Mouse (Mus musculus): ENCODE data around the gene Jam2. TPM values are rescaled to one million over a fixed set of nuclear protein-coding genes. Genes with fewer than 3 reads are reported as not detected.

Jam2 gene
- 7.1 and 8.3 TPM in 2 replicates for polyA plus RNA-seq (2015; fragmentation: Nextera tagmentation; extraction: Ambion mirVana)

GRCm38 (mm10) chr16:84774003-84774703 is at the start of gene Jam2:
Gene Jam2, plus strand, starts transcription at chr16:84774123.
- WGBS: under 1% methylated on average over 40 of the region's 43 CpGs

GRCm38 (mm10) chr16:84734806-84735165 is 39.1 kb upstream of the Jam2 start:
- WGBS: 0% methylated on average over 15 of the region's 15 CpGs

More at GRCm38 (mm10) chr16:84774003-84774703, at the start of gene Jam2:
- no peak for TF ChIP-seq CTCF (IDR thresholded peaks at IDR 0.05; ENCODE audit: low read depth)
- no peaks in the 10 kb centered on the region for H3K27me3 ChIP-seq (ENCODE audit: insufficient read depth, low read length)
- DNase-seq (ENCODE audit: low spot score): peak; percentile 61
- no peak within 1 kb of the TSS for H3K27ac ChIP-seq
- H3K9me3 ChIP-seq (replicated peaks; ENCODE audit: low read length): no peaks in the 10 kb centered on the region
- peak within 1 kb of the TSS; percentile 59 for H3K9ac ChIP-seq (ENCODE audit: low read depth, low read length)
- peak; percentile 80 for ATAC-seq (replicated peaks; ENCODE audit: low FRiP score, low read depth)
- peak within 1 kb of the TSS; percentile 99 for H3K4me2 ChIP-seq (ENCODE audit: low read length)
- peak within 1 kb of the TSS; percentile 57 for H3K4me3 ChIP-seq (replicated peaks; ENCODE audit: low read depth, low read length)
- H3K36me3 ChIP-seq (ENCODE audit: insufficient read depth, low read length): no peaks in the 10 kb centered on the region
- peaks cover 10% of the 10 kb centered on the region; the same call in 1 of the 2 replicates for H3K4me1 ChIP-seq (replicated peaks; ENCODE audit: insufficient read depth, low read length)

GRCm38 (mm10) chr16:84735166-84736105 is 38.5 kb upstream of the Jam2 start, which contains the start of gene Mrpl39:
Gene Mrpl39, minus strand, starts transcription at chr16:84735742.
- Histone ChIP-seq H3K27ac (peak within 1 kb of the TSS; percentile 48; the same call in 1 of the 2 replicates), H3K9ac (ENCODE audit: low read depth, low read length) (peak within 1 kb of the TSS; percentile 86), H3K4me1 (replicated peaks; ENCODE audit: insufficient read depth, low read length) (peaks cover 5% of the 10 kb centered on the region), H3K9me3 (replicated peaks; ENCODE audit: low read length) (no peaks in the 10 kb centered on the region), H3K27me3 (ENCODE audit: insufficient read depth, low read length) (no peaks in the 10 kb centered on the region), H3K4me2 (ENCODE audit: low read length) (peak within 1 kb of the TSS; percentile 80), H3K4me3 (replicated peaks; ENCODE audit: low read depth, low read length) (peak within 1 kb of the TSS; percentile 81), H3K36me3 (ENCODE audit: insufficient read depth, low read length) (peaks cover 8% of the 10 kb centered on the region; the same call in 1 of the 2 replicates)
- peak; percentile 90 for TF ChIP-seq CTCF (IDR thresholded peaks at IDR 0.05; ENCODE audit: low read depth)
- ATAC-seq (replicated peaks; ENCODE audit: low FRiP score, low read depth) (peak; percentile 100), DNase-seq (ENCODE audit: low spot score) (peak; percentile 95)
- under 1% methylated on average over 66 of the region's 66 CpGs for WGBS

More at GRCm38 (mm10) chr16:84734806-84735165, 39.1 kb upstream of the Jam2 start:
- H3K27ac ChIP-seq: 0 out of 2 replicates have a peak overlapping the region, but pooled peaks have one; percentile 31
- no peak for DNase-seq (ENCODE audit: low spot score)
- H3K9me3 ChIP-seq (replicated peaks; ENCODE audit: low read length): no peaks in the 10 kb centered on the region
- peak overlapping the region; percentile 81 for H3K4me3 ChIP-seq (replicated peaks; ENCODE audit: low read depth, low read length)
- no peak for TF ChIP-seq CTCF (IDR thresholded peaks at IDR 0.05; ENCODE audit: low read depth)
- H3K36me3 ChIP-seq (ENCODE audit: insufficient read depth, low read length): peaks cover 12% of the 10 kb centered on the region; the same call in 1 of the 2 replicates
- peak; percentile 15; the same call in 1 of the 2 replicates for ATAC-seq (replicated peaks; ENCODE audit: low FRiP score, low read depth)
- H3K4me2 ChIP-seq (ENCODE audit: low read length): peak overlapping the region; percentile 80
- no peaks in the 10 kb centered on the region for H3K27me3 ChIP-seq (ENCODE audit: insufficient read depth, low read length)
- peak overlapping the region; percentile 86 for H3K9ac ChIP-seq (ENCODE audit: low read depth, low read length)
- peaks cover 5% of the 10 kb centered on the region for H3K4me1 ChIP-seq (replicated peaks; ENCODE audit: insufficient read depth, low read length)

- ATAC-seq (replicated peaks; ENCODE audit: low FRiP score, low read depth) (no peak), DNase-seq (ENCODE audit: low spot score) (no peak)
- Histone ChIP-seq H3K9me3 (replicated peaks; ENCODE audit: low read length) (no peaks in the 10 kb centered on the region), H3K27me3 (ENCODE audit: insufficient read depth, low read length) (no peaks in the 10 kb centered on the region), H3K36me3 (ENCODE audit: insufficient read depth, low read length) (no peaks in the 10 kb centered on the region), H3K4me2 (ENCODE audit: low read length) (no peak overlapping the region), H3K27ac (no peak overlapping the region), H3K4me1 (replicated peaks; ENCODE audit: insufficient read depth, low read length) (peaks cover 5% of the 10 kb centered on the region), H3K9ac (ENCODE audit: low read depth, low read length) (no peak overlapping the region), H3K4me3 (replicated peaks; ENCODE audit: low read depth, low read length) (no peak overlapping the region)
- WGBS: 81% methylated on average over 3 of the region's 3 CpGs
- TF ChIP-seq CTCF (IDR thresholded peaks at IDR 0.05; ENCODE audit: low read depth): no peak
Observed at GRCm38 (mm10) chr16:84737358-84737757, 36.6 kb upstream of the Jam2 start.

- 71% methylated on average over 10 of the region's 10 CpGs for WGBS
- DNase-seq (ENCODE audit: low spot score) (no peak), ATAC-seq (replicated peaks; ENCODE audit: low FRiP score, low read depth) (no peak)
- no peak overlapping the region for H3K4me2 ChIP-seq (ENCODE audit: low read length)
- no peak overlapping the region for H3K4me3 ChIP-seq (replicated peaks; ENCODE audit: low read depth, low read length)
- H3K27me3 ChIP-seq (ENCODE audit: insufficient read depth, low read length): no peaks in the 10 kb centered on the region
- no peak for TF ChIP-seq CTCF (IDR thresholded peaks at IDR 0.05; ENCODE audit: low read depth)
- H3K9me3 ChIP-seq (replicated peaks; ENCODE audit: low read length): no peaks in the 10 kb centered on the region
- no peaks in the 10 kb centered on the region for H3K36me3 ChIP-seq (ENCODE audit: insufficient read depth, low read length)
- H3K9ac ChIP-seq (ENCODE audit: low read depth, low read length): no peak overlapping the region
- H3K27ac ChIP-seq: no peak overlapping the region
- H3K4me1 ChIP-seq (replicated peaks; ENCODE audit: insufficient read depth, low read length): no peaks in the 10 kb centered on the region
Observed at GRCm38 (mm10) chr16:84744703-84745490, 29.0 kb upstream of the Jam2 start.

All from kidney, postnatal 0 days (tissue).